Mouse (Mus musculus): Measurements from ENCODE around the gene Med10.

Med10 gene

GRCm38 (mm10) chr13:69802095-69802494 is at the start of gene Med10:
Med10 (plus strand) TSS chr13:69802395.
- no peak for DNase-seq

GRCm38 (mm10) chr13:69752875-69753274 is 49.3 kb upstream of the Med10 start:
- DNase-seq = no peak

- no peak for DNase-seq
Measured at GRCm38 (mm10) chr13:69758979-69759378, 43.2 kb upstream of the Med10 start.

DNA sequence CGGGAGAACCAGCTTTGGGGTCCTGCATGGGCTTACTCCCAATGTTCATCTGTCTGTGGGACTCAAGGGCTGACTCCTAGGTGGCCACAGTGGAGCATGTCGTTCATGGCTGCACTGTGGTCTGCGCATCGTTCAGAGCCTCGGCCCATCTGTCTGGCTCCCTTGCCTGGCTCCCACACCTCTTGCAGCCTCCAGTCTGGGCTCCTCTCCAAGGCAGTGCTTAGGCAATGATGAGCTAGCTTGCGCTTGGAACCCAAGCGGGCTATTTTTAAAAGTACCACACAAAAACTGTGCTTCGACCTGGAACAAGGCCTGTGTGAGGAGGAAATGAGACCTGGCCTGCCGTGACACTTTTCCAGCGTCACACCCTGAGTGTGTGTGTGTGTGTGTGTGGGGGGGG is 40.8 kb upstream of the Med10 start:
- DNase-seq = no peak

DNA sequence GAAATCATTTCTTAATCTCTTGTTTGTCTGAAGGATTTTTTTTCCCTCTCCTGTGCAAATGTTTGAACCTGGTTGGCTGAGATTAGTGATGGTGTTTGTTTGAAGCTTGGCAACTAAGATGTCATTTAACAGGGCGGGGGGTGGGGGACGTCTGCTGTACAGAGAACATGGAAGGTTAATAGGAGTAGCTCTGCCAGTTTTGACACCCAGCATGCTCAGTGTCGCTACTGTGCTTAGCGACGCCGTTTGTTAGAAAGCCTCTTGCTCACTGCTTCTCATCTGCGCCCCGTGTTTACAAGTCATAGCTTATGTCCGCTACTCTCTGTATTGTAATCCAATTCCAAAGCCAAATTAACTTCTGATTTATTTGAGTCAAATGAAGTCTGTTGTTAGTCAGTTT is 37.5 kb upstream of the Med10 start:
- DNase-seq = no peak

GRCm38 (mm10) chr13:69768152-69768551 is 34.0 kb upstream of the Med10 start:
- DNase-seq = no peak

- DNase-seq = no peak
Measured at GRCm38 (mm10) chr13:69770538-69771456, 31.4 kb upstream of the Med10 start.

GRCm38 (mm10) chr13:69772358-69772757 is 29.8 kb upstream of the Med10 start:
- no peak for DNase-seq

DNA sequence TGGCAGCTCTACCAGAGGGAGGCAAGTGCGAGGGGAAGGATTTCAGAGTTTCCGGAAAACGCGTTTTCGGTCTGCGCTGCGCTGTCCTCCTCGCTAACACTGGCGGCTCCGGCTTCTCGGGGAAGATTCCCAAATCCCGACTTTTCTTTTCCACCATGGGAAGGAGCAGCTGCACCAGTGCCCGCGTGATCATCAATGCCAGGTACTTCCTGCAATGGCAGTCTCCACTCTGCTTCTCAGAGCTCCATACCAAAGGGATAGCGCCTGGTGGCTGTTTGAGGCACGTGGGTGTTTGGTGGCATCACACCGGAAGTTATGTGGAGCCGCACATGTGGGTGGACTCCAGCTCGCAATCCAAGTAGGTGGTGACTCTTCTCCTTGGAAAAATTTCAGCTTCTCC is 24.0 kb upstream of the Med10 start:
- DNase-seq = no peak

DNA sequence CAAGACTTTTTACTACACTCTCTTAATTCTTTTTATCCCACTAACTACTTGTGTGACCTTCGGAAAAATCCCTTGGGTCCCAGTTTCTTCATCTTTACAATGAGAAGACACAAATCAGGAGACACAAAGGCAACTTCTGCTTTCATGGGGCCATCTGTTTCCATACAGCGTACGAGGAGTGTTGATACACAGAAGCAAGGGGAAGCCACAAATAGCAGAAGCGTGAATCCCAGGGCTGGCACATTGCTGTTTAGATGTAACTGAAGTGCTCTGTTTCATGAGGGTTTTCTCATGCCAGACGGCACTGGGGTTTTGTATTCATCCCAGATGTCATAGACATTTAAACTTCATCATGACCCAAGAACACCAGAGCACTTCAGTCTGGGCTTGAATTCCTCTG is 13.5 kb upstream of the Med10 start:
- DNase-seq = no peak

GRCm38 (mm10) chr13:69791814-69792213 is 10.4 kb upstream of the Med10 start:
- DNase-seq = no peak

DNA sequence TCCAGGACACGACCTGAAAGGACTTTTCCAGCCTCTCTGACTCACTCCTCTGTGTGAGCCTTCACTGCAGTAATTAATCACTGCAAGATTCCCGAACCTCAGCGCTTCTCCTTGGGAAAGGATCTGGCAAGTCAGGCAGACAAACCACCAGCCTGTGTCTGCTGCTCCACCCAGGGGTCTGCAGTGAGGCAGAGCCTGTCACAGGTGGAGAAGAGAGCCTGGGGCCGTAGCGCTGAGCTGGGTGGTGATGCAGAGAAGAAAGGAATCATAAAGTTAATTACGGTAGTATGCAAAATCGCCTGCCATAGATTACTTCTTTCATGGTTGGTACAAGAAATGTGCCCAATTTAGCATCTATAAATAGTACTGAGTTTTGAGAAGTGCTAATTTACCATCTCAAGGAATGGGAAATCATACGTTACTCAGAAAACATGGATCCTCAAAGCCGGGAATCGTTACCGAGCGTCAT is 9.6 kb upstream of the Med10 start:
- DNase-seq = no peak

DNA sequence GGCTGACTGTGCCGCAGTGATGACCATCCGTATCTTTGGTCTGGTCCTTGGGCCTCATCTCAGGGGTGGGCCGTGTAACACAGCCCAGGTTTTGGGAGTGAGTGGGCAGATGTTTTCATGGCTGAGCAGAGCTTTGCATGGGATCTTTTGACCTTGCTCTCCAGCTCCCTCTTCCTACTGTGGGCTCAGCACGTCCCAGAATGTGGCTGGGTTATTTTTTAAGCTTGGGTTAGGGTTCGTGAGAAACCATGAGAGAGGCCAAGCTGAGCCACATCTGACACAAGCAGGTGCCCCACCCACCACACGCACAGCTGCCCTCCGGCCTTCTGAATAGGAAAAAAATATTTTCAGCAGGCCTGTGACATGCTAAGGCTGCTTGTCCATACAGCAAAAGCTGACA is 7.4 kb upstream of the Med10 start:
- no peak for DNase-seq

DNA sequence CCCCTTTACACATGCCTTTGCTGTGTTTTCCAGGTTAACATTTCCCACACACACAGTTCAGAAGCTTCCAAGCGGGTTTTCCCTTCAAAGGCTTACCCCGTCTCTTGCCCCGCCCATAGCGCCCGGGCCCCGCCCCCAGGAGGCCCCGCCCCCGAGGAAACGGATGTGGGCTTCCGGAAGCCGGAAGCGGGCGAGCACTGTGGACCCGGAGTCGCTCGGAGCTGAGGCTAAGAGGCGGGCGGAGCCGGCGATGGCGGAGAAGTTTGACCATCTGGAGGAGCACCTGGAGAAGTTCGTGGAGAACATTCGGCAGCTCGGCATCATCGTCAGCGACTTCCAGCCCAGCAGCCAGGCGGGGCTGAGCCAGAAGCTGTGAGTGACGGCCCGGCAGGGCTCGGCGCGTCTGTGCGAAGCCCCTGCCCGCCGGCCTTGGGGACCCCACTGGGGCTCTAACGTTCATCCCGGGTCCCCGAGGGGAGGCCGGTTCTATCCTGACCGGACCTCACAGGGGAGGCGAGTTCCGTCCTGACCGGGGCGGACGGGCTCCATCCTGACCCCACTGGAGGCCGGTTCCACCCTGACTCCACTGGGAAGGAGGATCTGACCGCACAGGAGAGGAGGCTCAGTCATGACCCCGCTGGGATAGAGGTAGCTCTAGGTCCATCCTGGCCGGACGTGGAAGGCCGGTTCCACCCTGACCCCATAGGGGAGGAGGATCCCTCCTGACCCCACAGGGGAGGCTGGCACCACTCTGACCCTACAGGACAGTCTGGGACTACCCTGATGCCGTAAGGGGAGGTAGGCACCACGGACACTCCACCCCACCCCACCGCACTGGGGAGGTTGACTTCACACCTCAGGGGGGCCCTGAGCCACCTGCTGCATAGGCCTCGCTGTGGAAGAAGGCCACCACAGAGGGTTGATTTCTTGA is 7.8 kb downstream of the Med10 start:
- DNase-seq = peak; percentile 91

GRCm38 (mm10) chr13:69810936-69811680 is 8.9 kb downstream of the Med10 start:
- no peak for DNase-seq

GRCm38 (mm10) chr13:69813870-69814269 is 11.7 kb downstream of the Med10 start:
- no peak for DNase-seq

DNA sequence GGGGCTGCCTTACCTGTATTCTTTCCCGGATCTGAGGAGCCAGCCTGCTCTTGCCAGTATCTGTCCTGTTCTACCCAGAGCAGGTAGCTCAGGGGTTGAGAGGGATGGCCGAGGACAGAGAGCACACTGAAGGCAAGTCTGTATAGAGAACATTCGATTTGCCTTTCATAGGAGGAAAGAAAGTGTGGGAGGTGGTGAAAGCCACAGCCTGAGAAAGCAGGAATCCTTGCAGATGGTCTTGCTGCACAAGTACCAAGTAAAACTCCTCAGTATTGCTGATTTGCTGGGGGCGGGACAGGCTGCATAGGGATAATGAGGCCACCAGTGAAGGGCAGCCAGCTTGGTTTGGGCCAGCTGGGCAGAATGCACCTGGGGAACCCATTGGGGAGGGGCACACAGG is 16.1 kb downstream of the Med10 start:
- DNase-seq = no peak

- DNase-seq = peak; percentile 31
Measured at GRCm38 (mm10) chr13:69821169-69821822, 19.1 kb downstream of the Med10 start.

GRCm38 (mm10) chr13:69823920-69824637 is 21.9 kb downstream of the Med10 start:
- no peak for DNase-seq

DNA sequence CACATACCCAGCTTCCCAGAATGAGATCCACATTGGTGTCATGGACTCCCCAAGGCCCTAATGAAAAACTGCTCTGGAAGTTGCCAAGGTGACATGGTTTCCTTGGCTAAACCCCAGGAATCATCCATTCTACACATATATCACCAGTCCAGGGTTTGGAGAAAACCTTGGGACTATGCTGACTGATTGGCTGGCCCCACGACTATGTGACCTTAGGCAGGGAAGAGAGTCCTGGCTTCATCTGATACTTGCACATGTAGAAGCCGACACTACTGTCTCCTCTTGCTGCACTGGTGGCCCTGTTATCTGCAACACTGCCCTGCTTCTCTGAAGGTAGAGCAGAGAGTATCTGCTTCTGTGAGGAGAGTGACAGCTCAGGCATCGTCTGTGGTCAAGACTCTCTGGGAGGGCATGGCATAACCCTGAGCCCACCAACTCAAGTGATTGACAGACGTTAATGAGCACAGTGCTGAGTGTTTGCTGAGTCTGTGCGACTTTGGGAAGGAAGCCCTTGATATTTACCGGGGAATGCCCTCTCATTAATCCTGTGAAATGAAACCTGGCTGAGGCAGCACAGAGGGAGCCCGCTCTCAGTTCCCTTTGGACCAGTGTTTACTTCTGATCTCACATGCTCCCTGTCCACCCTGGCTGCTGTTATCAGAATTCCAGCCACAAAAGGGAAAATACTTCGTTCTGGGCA is 23.4 kb downstream of the Med10 start:
- DNase-seq = no peak

- no peak for DNase-seq
Measured at GRCm38 (mm10) chr13:69830606-69831005, 28.4 kb downstream of the Med10 start.
